Mouse (Mus musculus): ENCODE results near the gene Gm3182.
"Not testable (repeated sequence)": the region's sequence is repeated elsewhere in the genome, so short reads cannot be mapped to it uniquely, and the experiment has no call there.

The Gm3182 gene

GRCm38 (mm10) chr14:4481445-4481844 is at the start of gene Gm3182:
TSS of gene Gm3182 (plus strand) at chr14:4481745.
- not testable (repeated sequence) for DNase-seq

GRCm38 (mm10) chr14:4499425-4499824 is 17.9 kb downstream of the Gm3182 start:
- not testable (repeated sequence) for DNase-seq

All from right cerebral cortex, postnatal 25 days (tissue).